Mouse (Mus musculus) spleen, postnatal 4 days (tissue): ENCODE measurements around the gene Hunk.

ENCODE experiments used
- DNase-seq, 2 experiments: peaks; one replicate each; pipeline ENCODE4 v3.0.0; 2022; ENCODE audit warnings: low spot score in 2 of 2

The Hunk gene

DNA sequence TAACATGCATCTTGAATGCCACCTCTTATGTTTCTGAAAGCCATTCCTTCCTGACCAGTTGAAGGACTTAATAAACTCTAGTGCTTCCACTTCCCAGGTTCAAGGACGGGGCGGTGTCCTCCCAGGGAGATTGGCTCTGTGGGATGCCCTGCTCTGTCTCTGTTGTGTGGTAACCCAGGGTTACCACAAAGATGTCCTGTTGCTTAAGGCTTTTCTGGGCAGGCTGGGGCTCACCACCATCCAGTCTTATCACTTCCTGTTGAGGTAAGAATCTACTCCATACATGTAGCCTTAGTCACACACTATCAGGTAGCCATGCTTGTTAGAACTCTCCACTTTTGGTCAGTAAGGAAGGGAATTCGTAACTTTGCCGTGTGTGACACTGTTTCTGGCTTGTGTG lies 49.4 kb downstream of the Hunk start:
- DNase-seq: no peak

DNA sequence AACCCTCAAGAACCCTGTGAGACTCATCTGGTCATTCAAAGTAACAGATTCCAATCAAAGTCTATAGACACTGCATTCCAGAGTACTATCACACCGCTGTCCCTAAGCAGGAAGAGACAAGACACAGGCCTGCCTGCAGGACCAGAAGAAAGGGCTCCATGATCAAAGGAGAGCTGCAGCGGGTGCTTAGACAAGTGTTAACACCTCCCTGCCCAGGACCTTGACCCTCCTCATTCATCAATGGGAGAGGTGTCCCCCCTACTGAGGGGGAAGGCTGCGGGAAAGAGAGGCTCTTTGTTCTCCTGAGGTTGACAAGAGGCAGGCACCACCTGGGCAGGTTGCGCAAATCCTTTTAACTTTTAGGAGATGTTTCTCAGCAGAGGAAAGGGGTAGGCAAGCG lies 51.5 kb downstream of the Hunk start:
- DNase-seq: no peak

DNA sequence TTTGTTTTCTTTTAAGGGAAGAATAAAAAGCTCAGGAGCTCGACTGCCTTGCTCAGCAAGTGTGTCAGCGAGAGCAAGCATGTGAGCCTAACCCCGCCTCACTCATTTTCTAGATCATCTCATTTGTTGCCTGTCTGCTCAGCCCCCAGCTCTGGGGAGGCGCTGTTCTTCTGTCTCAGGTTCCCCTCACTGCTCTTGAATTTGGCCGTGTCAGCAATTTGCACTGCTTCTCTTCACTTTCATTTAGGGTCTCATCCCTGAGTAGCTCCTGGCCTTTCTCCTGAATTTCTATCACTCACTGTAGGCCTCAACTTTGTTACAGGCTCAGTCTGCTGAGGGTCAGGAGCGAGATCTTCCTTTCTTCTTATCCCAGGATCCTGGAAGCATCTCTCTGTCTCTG lies 53.7 kb downstream of the Hunk start:
- DNase-seq: no peak

DNA sequence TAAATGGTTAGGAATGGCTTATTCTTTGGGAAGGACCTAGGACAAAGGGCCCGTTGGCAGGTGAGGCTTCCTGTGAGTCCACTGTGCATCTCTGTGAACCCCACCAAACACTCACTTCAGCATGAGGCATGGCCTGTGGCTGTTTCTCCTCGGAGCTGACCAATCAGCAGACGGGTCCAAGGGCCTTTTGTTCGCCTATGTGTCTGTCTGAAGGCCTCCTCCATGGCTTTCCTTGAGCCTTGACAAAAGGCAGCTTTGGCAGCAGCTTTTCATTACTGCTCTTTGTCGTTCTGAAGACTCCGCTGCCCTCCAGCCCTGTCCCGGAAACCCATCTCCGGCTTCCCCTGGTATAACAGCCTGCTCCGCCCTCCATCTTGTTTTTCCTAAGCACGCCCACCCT lies 54.8 kb downstream of the Hunk start:
- DNase-seq: no peak

DNA sequence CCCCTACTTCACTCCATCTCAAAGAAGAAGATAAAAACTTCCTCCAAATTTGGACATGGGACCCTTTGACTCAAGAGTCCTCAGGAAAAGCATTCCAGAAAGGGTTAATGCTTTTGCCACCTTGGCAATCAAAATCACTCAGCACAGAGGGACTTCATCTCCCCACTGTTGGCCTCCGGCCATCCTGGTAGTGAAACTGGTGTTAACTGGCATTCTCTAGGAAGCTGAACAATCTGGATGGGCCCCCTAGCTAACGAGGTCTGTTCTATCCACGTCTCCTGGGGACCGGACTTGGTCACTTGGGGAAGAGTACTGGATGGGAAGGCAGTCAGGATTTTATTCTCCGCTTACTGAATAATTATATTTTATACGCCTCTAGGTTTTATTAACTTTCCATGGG lies 57.2 kb downstream of the Hunk start:
- DNase-seq: no peak

DNA sequence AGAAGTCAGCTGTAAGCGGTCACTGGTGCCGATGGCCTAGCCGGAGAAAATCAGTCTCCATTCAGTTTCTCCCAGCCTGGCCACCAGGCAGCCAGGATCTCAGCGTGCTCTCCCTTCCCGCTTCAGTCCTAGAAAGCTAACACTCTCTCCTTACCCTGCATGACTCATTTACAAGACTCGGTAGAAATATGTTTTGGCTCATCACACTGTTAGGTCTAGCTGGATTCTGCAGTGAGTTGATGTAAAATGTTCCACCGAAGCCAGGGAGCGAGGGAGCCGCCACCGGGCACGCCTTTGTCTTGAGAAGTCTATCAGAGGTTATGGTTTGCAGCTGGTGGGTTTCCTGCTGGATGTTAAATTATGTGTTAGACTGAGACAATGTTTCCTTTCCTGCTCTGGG lies 67.4 kb downstream of the Hunk start:
- no peak for DNase-seq

DNA sequence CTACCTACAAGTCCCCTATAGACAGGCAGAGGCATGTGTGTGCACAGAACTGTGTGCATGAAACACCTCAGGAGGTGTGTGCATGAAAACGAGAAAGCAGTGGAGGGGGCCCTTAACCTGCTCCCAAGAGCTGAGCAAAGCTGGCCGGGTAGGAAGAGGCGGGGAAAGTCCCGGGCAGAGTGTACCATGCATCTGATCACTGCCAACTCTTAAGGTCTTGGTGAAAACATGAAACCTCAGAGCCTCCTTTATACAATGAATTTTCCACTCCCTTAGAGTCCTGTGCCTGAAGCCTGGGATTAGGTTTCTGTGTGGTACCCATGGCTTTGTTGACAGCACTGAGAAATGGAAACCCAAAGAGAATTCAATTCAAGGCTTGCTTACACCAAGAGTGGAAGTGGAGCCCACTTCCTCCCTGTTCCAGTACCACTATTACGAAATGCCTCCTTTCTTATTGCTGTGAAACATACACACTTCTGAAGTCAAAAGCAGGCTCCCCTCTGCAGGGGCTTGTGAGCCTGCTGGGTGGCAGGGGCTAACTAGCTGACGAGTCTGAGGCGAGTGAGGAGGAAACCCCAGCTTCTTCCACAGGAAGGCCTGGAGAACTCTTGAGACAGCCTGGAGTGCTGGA lies 70.8 kb downstream of the Hunk start:
- DNase-seq: no peak

DNA sequence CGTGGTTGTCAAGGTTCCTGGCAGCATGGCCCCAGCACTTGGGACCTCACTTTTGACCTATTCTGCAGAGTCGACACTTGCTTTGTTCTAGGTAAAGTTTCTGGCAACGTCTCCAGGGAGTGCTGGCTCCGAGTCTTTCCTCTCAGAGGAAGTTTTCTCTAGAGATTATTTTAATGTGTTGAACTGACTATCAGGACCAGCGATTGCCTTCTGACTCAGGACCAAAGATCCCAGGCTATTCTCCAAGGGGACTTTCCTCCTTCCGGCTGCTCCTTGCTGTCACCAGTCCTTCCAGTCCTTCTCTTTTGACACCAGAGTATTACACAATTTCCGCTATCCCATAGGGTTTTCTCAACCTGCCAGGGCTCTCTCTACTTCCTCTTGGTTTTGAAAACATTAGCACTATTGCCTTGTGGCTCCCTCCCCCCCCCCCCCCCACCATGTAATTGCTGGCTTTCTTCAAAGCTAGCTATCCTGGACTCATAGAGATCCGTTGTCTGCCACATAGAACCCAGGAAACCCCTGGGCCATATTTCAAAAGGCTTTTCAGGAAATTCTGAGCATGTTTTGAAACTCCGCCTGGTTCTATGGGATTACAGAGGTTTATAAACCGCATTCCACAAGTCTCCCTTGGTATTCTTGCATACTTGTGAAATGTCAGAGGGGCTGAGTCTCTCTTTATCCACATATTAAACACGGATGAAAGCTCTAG lies 73.2 kb downstream of the Hunk start:
- no peak for DNase-seq

DNA sequence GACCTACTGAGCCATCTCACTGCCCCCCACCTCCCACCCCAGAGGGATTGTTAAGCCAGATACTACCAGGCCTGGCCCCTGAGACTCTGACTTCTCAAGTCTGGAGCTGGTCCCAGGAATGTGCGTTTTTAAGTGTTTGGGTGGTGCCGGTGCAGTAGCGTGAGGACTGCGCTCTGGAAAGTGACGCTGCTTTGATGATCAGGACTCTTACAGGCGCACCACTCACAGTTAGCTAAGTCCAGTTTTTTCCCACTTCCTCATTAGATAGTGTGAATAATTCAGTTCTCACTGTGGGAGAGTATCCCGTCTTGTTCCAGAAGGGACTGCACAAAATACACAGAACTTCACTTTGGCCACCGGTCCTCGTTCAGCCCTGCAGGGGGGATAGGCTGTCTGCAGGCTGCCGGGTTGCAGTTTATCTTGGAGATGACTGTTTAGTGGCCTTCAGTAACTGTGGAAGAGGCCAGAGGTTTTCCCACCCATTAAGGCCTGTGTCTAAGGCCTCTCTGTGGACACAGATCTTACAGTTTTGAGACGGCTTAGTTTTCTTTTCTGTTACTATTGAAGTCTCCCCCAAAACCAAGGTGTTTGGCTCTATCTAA lies 75.6 kb downstream of the Hunk start:
- no peak for DNase-seq

DNA sequence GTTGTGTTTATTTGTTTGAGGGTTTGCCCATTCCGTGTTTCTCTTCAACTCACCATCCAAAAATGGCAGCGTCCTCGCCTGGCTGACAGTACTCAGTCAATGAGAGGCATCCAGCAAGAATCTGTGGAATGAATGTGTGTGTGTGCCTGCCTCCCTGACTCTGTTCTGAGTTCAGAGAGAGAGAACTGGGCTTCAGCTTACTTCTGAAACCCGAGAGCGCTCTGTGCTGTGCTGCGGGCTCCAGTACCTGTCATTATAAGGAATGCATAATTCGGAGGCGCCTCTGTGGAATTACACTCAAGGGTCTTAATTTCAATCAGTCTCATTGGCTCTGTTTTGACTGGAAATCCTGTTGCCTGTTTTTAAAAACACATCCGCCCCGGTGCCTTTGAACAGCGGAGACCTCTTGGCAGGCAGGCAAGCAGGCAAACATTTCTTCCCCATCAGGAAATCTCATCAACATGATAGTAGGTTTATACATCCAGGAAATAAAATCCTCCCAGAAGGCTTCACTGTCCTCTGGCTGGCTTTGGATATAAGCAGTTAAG lies 77.0 kb downstream of the Hunk start:
- no peak for DNase-seq

DNA sequence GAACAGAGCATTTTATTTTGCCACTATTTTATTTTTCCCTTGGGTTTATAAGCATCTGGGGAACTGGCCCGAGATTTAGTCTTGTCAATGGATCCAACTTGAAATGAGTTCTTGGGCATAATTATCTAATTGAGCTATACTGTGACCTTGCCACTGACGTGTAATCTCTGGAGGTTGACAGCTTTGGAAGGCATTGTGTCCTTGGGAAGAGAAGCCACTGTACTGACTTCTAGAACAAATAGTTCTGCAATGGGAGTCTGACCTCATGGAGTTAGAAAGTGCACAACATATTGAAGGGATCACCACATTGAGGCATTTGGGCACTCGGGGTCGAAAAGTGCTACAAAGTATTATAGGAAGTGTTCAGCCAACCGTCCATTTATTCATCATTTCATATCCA lies 79.3 kb downstream of the Hunk start:
- DNase-seq: no peak

DNA sequence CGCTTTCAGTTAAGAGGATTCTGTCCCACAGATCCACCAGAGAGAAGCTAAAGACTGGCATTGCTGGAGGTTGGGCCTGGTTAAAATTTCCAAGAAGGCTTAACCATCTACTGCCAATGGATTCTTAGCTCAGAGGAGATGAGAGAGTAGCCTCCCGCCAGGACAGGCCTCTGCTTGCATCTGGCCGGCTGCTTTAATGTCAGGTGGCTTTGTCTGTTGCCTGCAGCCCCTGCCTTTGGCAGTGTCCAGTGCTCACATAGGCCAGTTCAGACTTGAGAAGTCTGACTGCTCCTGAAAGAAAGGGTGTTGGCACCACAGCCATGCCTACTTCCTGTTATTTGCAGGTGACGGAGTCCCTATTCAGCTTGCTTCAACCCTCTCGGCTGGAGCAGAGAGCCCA lies 82.5 kb downstream of the Hunk start:
- DNase-seq: no peak

DNA sequence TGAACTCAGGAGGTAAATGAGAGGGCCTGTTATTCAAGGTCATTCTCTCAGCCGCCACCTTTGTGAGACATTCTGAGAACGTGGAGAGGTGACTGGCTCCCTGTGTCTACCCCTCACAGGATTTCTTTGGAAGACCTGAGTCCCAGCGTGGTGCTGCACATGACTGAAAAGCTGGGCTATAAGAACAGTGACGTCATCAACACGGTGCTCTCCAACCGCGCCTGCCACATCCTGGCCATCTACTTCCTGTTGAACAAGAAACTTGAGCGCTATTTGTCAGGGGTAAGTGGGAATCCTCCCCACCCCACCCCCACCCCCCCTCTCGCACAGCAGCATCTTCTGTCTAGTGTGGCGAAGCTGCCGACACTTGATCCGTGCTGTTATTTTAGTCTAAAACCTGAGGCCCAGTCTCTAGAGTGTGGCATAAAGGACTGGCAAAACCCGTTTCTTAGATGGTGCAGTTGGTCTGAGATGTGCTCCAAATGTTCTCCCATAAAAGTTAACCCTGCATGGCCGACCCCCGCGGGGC lies 90.0 kb downstream of the Hunk start:
- DNase-seq: no peak

DNA sequence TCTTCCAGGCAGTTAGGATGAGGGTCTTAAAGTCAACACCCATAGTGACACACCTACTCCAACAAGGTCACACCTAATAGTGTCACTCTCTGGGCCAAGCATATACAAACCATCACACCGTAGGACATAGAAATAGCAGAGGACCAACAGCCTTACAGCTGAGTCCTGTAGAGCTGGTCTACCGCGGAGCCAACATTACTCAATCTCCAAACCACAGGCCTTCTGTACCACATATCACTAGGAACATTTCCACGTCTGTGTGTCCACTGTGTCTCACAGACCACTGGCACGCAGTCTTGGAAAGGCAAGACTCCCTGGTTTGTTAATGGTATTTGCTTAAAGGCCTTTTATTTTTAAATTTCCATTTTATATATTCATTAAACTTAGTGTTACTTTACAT lies 95.8 kb downstream of the Hunk start:
- DNase-seq: no peak

DNA sequence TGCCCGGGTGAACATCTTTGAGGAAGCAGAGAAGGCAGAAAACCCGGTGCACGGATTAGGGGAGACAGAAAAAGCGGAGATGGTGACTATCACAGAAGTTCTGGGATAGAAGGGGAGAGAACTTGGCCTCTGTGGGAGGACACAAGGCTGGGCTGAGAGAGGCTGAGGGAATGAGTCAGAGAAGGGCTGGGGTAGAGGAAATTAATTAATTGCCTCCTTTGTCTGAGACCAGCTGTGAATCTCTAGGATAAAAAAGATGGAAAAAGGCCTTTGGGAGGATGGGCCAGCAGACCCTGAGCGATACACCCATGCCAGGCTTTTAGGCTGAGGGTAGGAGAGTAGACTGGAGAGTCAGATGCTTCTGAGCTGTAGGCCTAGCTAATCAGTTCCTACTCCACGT lies 97.5 kb downstream of the Hunk start:
- DNase-seq: no peak

DNA sequence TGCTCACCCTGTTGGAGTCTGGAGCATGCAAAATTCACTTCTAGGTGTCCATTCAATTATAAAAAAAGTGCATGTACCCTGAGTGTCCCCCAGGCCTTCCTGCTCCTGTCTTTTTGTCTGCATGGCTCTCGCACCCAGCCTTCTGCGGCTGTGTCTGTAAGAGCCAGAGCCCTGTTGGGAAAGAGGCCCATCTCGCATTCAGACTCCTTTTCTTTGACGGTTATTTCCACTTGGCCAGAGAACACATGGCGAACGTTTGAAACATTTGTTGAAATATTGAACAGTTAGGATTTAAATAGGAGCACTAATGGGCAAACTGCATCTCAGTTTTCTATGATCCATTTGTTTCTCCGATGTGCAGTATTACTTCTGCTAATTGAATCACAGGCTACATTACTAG lies 99.3 kb downstream of the Hunk start:
- DNase-seq: no peak

DNA sequence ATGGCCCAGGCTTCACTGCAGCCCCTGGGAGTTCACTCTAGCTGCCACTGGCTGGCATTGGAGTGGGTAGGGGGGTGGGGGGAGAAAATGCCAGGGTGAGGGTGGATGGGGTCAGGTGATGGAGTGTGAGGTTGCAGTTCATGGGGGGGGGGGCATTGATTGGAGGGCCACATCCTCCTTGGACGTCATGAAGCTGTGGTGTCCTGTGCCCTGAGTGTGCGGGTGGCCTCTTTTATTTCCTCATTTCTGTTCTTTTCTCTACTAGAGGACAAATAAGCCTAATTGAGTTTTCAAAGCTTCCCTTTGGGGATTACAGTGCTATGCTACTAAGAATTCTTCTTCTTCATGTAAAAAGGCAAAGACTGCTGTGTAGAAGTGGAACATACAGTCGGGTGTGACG lies 99.8 kb downstream of the Hunk start:
- DNase-seq: no peak

DNA sequence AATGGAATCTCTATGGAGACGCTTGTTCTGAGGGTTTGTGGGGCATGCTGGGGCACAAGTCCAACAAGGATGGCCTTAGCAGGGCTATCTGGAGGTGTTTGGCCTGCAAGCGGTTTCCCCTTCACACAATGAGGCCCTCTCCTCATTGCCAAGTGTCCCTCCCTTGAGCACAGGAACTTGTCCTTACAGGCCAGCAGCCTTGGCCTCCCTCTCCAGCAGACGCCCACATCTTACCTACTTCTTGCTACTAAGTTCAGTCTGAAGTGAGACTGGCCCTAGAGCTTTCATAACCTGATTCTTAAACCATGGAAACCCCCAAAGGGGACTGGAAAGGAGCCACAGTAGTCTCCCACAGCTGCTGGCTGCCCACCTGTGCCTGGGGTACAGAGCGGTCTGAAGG lies 104.3 kb downstream of the Hunk start:
- no peak for DNase-seq

DNA sequence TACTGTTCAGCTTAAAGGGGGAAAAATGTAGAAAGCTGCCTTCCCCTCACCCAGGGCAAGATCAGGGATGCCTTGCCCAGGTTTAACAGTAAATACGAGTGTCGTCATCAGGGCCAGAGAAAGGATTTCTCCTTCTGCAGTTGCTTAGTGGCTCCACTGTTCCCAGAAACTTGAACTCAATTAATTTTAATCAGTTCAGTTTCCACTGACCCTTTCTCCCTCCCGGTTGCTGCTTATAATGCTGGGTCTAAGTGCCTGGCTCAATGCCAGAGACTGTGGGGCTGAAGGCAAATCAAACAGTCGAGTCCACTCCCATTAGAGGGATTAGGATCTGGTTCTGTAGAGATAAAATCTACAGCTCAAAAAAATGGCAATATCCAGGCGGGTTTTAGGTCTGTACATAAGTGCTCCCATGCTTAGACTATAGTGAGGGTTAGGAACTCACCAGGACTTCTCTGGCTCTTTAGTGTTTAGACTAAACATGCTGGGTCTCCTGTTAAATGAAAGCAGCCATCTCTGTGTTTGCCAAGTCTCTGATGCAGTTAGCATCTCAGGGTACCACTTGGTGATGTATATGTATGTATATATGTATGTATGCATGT lies 106.2 kb downstream of the Hunk start:
- DNase-seq: no peak

DNA sequence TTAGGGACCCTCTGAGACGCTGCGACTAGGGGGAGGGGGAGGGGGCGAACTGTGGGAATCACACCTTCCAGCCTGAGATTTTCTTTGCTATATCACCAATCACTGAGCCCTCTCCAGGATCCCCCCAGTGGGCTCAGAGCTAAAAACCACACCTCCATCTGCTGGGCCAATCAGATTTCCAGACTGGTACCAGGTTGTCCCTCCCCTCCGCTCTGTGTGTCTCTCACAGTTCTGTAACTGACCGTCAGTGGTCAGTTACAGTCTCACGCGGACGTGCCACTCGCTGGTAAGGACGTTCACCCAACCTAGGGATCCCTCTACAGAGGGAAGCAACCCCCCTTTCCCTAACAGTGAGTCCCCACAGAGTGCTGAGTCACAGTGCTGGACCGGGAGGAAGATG lies 111.1 kb downstream of the Hunk start:
- DNase-seq: no peak

DNA sequence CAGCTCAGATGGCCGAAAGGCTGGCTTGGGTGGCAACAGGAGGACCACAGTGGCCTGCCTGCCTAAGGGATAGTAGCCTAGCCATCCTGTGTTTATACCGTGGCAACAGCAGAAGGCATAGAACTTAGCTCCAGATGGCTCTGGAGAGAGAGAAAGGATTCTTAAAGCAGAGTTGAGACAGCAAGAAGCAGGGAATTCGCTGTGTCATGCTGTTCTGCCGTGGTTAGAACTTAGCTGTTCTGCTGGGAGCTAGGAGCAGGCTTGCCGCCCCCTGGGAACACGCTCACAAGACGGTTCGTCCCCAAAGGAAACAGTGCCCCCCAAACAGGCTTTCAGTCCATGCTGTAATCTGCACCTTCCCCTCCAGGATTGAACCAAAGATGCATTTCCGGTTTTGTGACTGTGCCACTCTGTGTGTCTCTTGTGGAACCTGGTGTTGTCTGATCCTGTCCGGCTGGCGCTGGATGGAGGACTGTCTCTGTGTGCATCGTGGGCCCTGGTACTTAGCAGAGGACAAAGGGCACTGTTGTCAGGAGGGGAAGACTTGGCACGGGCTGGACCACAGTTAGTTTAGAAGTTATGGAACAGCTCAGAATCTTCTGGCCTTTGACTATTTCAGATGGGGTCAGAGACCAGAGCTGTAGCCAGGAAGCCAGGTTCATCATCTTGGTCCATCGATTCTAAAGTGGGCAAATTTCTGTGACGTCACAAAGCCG lies 112.1 kb downstream of the Hunk start:
- no peak for DNase-seq

DNA sequence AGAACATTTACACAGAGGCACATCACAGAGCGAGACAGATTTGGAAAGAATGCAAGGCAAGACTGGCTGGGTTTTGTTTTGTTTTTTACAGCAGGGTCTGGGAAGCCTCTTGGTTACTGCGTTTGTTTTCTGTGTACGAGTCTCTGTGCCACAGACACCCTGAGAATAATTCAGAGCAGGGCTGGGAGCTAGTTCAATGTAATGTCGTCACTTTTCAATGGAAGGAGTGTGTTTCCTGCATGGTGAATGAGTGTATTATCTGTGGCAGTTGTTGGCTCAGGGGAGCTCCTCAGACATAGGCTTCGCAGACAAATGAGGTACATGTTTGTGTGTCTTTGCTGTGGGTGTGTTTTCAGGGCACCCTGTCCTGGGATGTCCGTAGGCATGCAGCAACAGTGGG lies 115.0 kb downstream of the Hunk start:
- DNase-seq: no peak
